Comparison of ENCODE assay signal across 9 mouse cellular contexts in the genomic region with DNA sequence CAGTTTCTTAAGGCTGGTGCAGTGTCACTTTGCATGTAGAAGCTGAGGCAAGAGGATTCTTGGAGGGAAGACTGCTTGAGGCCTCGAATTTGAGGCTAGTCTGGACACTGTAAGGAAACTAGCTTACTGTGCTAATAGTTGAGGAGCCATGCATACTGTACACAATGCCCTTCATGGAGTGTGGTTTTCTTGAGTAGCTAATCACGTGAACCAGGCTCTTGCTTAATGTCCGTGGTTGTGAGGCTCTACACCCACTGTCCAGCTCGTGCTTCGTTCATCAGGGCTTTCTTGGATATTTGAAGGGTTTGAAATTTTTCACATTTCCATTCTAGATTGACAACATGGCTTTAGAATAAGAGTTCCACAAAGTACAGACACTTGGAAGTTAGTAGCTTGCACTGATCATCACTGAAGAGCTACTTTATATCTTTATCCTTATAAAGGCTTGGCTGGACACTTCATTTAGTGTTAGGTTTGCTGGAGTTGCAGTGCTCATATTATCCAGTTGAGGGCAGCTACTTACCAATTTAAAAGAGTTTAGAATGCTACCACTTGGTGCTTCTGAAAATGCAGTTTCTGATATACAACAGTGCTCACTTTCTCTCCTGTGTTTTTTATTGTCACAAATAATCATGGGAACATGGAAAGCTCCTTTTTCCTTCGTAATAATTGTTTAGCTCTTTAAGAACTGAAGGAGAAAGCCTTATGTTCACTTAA.
DNase-seq lines count a peak whose midpoint lies in the region; ATAC-seq and TF ChIP-seq lines count a peak whose summit lies in the region.
"Had no signal": no experiment of that assay in that cellular context is flagged by ENCODE, and none has a peak within 500 bp of the region (broad histone marks: within the 10 kb centered on the region; RNA-seq: fewer than 3 reads in every experiment).

No protein-coding gene starts in this region.

- 0 out of 2 replicates have a peak, but pooled peaks have one; percentile 23 for ATAC-seq in hindbrain, embryonic 15.5 days (ENCODE audit: low FRiP score, low read depth)
- no peak for ATAC-seq in embryonic facial prominence, embryonic 14.5 days (ENCODE audit: low read depth)
- no peak for ATAC-seq in activated CD4-positive, CD25-positive, alpha-beta regulatory T cell, adult 4 months

- 0 out of 2 replicates have a peak, but pooled peaks cover 3% of the 10 kb centered on the region for H3K4me1 ChIP-seq in hindbrain, embryonic 15.5 days (replicated peaks)
- H3K4me1 ChIP-seq in hindbrain, embryonic 10.5 days (replicated peaks), result no peaks in the 10 kb centered on the region
- peaks cover 5% of the 10 kb centered on the region; the same call in 1 of the 2 replicates for H3K4me1 ChIP-seq in E14TG2a.4 (replicated peaks; ENCODE audit: low read depth, low read length)
- H3K4me1 ChIP-seq in embryonic facial prominence, embryonic 14.5 days (ENCODE audit: control insufficient read depth, insufficient read depth, low read length), result no peaks in the 10 kb centered on the region
- H3K4me1 ChIP-seq: limb, embryonic 12.5 days had no signal

- H3K36me3 ChIP-seq in hindbrain, embryonic 15.5 days, result no peaks in the 10 kb centered on the region
- no peaks in the 10 kb centered on the region for H3K36me3 ChIP-seq in hindbrain, embryonic 10.5 days
- no peaks in the 10 kb centered on the region for H3K36me3 ChIP-seq in E14TG2a.4 (ENCODE audit: insufficient read depth, low read length)
- H3K36me3 ChIP-seq in embryonic facial prominence, embryonic 14.5 days (ENCODE audit: control insufficient read depth, insufficient read depth, low read length), result no peaks in the 10 kb centered on the region
- H3K36me3 ChIP-seq: limb, embryonic 12.5 days had no signal

- no peak overlapping the region for H3K9ac ChIP-seq in hindbrain, embryonic 15.5 days
- no peak overlapping the region; the same call in 1 of the 2 replicates for H3K9ac ChIP-seq in embryonic facial prominence, embryonic 14.5 days (ENCODE audit: low read depth, low read length)
- H3K9ac ChIP-seq: limb, embryonic 12.5 days had no signal

- no peaks in the 10 kb centered on the region for H3K9me3 ChIP-seq in hindbrain, embryonic 15.5 days
- H3K9me3 ChIP-seq in hindbrain, embryonic 10.5 days, result no peaks in the 10 kb centered on the region
- H3K9me3 ChIP-seq in E14TG2a.4 (ENCODE audit: low read length), result no peaks in the 10 kb centered on the region
- no peaks in the 10 kb centered on the region for H3K9me3 ChIP-seq in embryonic facial prominence, embryonic 14.5 days (ENCODE audit: control insufficient read depth, low read length)
- H3K9me3 ChIP-seq: limb, embryonic 12.5 days had no signal

- H3K27ac ChIP-seq in hindbrain, embryonic 15.5 days (replicated peaks), result no peak overlapping the region
- no peak overlapping the region for H3K27ac ChIP-seq in hindbrain, embryonic 10.5 days
- no peak overlapping the region for H3K27ac ChIP-seq in embryonic facial prominence, embryonic 14.5 days (replicated peaks; ENCODE audit: low read depth, low read length)
- H3K27ac ChIP-seq: limb, embryonic 12.5 days had no signal

- DNase-seq in hindbrain, embryonic 10.5 days (ENCODE audit: low spot score), result no peak
- DNase-seq in R1 (ENCODE audit: low read depth, low spot score), result peak; percentile 31
- peak; percentile 71 for DNase-seq in embryonic facial prominence, embryonic 14.5 days (ENCODE audit: low spot score)
- DNase-seq in lung, postnatal 14 days, result peak; percentile 40
- DNase-seq in gastrocnemius, postnatal 10 days, result no peak

- peak; percentile 46 for TF ChIP-seq CTCF in E14TG2a.4 (conservative IDR thresholded peaks at IDR 0.05; ENCODE audit: low read length)

- no peak overlapping the region for H3K4me3 ChIP-seq in hindbrain, embryonic 15.5 days
- no peak overlapping the region for H3K4me3 ChIP-seq in hindbrain, embryonic 10.5 days
- H3K4me3 ChIP-seq in E14TG2a.4 (replicated peaks; ENCODE audit: low read length), result no peak overlapping the region
- no peak overlapping the region for H3K4me3 ChIP-seq in embryonic facial prominence, embryonic 14.5 days (ENCODE audit: low read depth, low read length)
- H3K4me3 ChIP-seq: limb, embryonic 12.5 days had no signal

- WGBS in hindbrain, embryonic 15.5 days, result 80% methylated on average over 6 of the region's 6 CpGs
- WGBS in hindbrain, embryonic 10.5 days, result 80% methylated on average over 6 of the region's 6 CpGs
- 75% methylated on average over 6 of the region's 6 CpGs for WGBS in embryonic facial prominence, embryonic 14.5 days

- no peaks in the 10 kb centered on the region for H3K27me3 ChIP-seq in hindbrain, embryonic 15.5 days
- no peaks in the 10 kb centered on the region for H3K27me3 ChIP-seq in hindbrain, embryonic 10.5 days (ENCODE audit: insufficient read depth, poor library complexity, severe bottlenecking)
- no peaks in the 10 kb centered on the region for H3K27me3 ChIP-seq in E14TG2a.4 (ENCODE audit: insufficient read depth, low read length)
- no peaks in the 10 kb centered on the region for H3K27me3 ChIP-seq in embryonic facial prominence, embryonic 14.5 days (replicated peaks; ENCODE audit: control insufficient read depth, insufficient read depth, low read length)
- H3K27me3 ChIP-seq: limb, embryonic 12.5 days had no signal

- no peak overlapping the region for H3K4me2 ChIP-seq in hindbrain, embryonic 15.5 days
- no peak overlapping the region for H3K4me2 ChIP-seq in embryonic facial prominence, embryonic 14.5 days (ENCODE audit: low read depth, low read length)
- H3K4me2 ChIP-seq: limb, embryonic 12.5 days had no signal

Comparison
In these comparisons a context has a peak if more than half of its experiments do, and no peak if none do; other contexts are left out.
1. DNase-seq: peak in R1 (single experiment), embryonic facial prominence, embryonic 14.5 days (single experiment) and lung, postnatal 14 days (single experiment); none in hindbrain, embryonic 10.5 days (single experiment) and gastrocnemius, postnatal 10 days (single experiment).